Mouse (Mus musculus) left cerebral cortex, adult 9 months (tissue): ENCODE results near the gene Rasa3.

Experiments used
- DNase-seq, 2 experiments: peaks; one replicate each; pipeline ENCODE4 v3.0.0; 2022; ENCODE audit warnings: low spot score in 2 of 2

Gene Rasa3

DNA sequence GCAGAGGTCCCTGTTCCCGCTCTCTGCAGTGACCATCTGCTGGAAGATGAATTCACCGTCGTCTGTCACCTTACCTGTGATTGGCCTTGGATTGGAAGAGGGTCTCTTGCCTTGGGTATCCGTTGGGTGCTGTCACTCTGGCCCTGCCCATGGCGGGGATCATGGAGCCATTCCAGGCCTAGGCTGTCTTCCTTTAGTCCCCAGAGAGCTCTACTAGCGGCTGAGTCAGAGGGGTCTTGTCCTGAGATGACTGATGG lies 125.9 kb downstream of the Rasa3 start:
- DNase-seq: no peak

DNA sequence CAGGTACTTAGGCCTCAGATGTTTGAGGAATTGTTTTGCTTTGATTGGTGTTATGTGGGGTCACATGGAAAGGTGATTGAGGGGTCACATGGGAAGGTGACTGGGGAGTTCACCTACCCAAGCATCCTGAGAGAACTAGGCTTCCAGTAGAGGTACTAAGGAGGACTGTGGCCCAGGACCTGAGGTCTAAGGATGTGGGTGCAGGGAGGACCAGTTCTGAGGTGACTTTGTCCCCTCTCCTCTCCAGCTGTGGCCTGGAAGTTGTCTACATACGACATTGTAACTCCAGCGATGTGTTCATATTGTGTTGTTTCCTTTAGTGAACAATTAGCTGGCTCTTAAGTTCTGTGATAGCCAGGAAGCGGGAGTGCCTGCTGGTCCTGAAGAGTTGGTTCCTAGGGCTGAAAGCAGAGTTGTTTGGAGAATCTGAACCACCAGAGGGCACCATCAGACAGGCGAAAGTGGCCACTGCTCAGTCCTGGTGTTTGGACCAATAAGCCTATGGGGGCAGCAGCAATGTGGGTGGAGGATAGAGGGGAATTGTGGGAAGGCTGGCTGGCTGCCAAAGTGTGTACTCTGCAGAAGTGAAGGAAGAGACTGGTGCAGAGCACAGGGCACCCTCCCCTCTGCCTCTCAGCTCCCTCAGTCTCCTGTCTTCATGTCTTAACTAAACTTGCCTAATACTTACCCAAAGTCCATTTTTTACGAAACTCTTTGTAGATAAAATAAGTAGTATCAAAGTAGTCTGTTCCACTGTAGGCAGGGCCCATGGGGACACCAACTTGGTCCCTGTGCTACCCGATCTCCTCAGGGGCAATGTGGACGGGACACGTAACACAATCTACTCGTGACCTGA lies 126.5 kb downstream of the Rasa3 start:
- peak; percentile 85 to 96 for DNase-seq

DNA sequence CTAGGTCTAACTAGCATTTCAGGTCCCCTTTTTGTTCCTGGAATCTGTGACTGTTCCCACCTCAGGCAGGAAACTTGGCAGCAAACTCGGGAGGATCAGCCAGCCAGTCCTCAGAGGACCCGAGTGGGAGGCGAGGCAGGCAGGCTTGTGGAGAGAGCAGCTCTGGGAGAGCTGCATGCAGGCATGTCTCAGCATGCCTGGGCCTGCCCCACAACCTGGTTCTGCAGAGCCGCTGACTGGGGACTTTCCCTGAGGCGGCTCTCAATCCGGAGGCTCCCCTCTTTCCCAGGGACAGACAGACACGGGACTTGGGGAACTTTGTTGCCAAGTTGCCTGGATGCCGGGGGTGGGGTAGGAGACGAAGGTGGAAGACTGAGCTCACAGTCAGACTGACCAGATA lies 128.6 kb downstream of the Rasa3 start:
- peak in 1 of 2 experiments; percentile 62 for DNase-seq

DNA sequence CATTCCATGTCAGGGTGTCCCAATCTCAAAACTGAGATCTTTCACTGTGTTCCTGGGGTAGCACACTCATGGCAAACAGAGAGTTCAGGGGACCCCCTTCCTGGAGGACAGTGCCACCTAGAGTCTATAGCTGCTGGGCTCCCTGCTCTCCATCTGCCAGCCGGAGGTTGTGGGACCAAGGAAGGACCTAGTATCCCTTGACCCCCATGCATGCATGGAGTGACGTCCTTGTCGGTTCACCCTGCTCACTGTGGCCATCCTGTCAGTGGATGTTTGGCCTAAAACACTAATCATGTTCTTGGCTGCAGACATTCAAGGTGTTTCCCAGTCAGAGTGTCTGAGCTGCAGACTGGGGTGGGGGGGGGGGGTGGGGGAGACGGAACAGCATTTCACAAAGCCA lies 129.2 kb downstream of the Rasa3 start:
- DNase-seq: peak in 1 of 2 experiments; percentile 30

DNA sequence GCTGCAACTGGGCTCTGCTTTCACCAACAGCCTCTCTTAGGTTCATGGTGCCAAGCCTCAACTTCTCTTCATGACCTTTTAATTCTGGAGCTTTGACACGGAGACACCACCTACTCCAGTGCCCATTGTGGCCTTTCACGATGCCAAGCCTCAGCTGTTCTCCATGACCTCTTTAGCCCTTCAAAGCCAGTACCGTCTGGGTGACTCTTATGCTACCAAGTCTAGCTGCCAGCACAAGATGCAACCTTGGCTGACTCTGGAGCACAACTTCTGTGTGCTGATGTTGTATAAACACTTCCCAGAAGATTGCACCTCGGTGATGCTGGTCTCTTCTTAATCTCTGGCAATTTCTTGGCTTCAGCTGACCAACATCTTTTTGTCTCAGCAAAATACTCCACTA lies 131.0 kb downstream of the Rasa3 start:
- no peak for DNase-seq

DNA sequence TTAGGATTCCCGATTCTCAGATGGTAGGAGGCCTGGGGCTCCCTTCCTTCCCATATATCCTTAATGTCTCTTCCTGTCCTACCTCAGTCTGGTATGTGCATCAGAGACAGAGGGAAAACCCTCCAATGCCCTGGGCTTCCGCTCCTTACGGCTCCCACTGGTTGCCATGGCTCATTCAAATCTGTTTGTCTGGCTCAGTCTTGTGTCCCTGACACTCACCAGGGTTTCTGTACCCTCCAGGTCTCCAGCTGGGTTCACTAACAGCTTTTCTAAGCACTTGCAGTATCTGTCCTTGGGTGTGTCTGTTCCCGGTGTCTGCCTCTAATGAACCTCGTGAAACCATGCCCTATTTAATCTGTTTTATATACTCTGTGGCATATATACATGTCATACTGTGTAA lies 135.9 kb downstream of the Rasa3 start:
- no peak for DNase-seq

DNA sequence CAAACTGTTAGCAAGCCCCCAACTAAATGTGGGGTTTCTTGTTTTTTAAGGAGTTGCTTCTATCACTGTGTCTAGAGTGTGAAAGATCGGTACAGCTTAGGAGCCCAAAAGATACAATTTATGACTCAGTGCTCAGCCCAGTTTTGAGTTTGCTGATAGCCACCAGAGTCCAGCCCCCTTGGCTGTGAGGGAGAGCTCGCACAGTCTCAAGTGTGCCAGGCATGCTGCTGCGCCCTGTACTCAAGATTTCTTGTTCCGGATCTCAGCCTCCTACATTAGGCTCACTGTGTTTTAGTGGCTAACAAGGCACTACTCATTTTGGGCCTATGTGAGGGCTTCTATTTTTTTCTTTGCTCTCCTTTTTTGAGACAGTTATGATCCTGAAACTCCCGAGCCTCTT lies 137.3 kb downstream of the Rasa3 start:
- no peak for DNase-seq

DNA sequence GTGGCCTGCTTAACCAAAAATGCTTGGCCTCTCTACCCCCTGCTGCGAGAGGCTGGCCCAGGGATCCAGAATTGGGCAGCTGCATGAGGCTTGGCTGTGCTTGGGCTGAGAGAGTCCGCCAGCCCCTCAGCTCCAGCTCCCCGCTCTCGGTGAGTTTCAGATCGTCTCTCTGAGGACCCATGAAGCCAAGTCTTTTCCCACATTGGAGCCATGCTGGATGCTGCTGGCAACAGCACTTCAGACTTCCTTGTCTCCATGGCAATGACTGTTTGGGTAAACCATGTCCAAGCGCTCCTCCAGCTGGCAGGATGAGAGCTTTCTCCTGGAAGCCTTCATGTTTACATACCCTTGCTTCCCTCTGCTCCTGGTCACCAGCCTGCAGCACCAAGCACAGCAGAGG lies 138.6 kb downstream of the Rasa3 start:
- peak; percentile 45 to 66 for DNase-seq

DNA sequence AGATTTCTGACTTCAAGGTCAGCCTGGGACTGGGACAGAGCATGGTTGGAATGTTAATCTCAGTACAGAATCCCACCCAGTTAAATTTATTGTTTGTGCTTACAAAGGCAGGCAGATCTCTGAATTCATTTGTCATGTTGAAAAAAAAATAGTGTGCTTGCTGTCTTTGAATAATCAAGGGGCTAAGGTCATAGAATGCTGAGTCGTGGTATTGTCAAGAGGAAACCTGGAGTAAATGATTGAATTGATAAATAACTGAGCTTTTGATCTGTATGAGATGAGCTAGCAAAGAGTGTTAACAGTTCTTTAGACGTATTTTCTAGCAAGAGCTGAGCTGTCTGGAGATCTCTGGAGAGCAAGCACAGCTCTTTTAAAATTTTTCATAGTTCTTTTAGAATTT lies 140.3 kb downstream of the Rasa3 start:
- no peak for DNase-seq

DNA sequence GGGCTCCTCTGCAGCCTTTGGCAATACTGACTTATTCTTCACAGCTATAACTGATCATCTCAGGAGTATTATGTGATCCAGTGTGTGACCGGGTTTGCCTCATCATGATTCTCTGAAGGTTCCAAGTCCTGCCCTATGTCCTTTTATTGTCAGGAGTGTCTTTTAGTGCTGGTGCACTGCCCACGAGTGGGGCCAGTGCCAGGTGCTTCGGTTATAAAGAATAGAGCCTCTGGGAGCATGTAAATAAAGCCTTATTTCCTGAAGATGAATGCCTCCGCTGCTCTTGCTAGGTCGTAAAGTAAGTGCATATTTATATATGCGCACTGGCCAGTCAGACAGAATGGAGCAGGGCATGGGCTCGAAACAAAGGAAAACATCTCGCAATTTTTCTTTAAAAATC lies 144.3 kb downstream of the Rasa3 start:
- DNase-seq: no peak

DNA sequence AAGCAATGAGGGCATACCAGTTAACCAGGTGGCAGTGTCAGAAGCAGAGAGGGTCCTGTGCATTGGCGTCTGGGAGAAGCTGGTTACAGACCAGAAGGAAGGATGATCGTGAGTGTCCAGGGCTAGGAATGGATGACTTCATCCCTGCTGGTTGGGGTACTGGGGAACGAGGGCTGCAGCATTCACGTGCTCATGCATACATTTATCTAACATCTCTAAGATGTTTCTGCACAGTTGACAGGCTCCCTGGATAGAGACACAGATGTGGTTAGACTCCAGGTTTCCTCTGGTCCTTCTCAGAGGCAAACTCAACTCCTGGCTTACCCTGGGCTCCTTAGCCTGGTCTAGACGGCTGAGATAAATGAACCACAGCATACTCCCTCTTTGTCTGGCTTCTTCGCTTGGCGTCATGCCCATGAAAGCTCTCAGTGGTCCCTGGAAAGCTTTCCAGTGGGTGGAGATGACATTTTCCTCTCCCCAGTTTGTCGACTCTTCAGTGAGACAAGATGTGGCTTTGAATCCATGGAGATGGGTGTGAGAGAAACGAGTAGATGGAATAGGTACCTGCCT lies 145.7 kb downstream of the Rasa3 start:
- DNase-seq: no peak

DNA sequence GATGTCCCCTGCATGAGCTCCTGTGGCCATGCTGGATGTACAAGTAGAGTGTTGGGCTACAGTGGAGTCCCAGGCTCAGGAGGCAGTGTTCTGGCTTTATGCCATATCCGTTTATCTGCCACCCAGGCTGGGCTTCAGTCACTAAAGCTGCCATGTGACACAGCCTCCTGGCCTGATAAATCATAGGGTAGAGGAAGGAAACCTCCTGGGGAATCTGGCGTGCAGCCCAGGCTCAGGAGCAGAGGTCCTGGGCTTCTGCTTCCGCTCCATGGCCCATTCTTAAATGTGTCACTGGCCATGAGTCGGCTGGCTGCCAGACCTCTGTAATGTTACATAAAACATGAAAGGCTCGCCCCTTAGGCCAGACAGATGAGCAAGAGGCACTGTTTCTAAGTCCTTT lies 146.5 kb downstream of the Rasa3 start:
- DNase-seq: peak in 1 of 2 experiments; percentile 46

DNA sequence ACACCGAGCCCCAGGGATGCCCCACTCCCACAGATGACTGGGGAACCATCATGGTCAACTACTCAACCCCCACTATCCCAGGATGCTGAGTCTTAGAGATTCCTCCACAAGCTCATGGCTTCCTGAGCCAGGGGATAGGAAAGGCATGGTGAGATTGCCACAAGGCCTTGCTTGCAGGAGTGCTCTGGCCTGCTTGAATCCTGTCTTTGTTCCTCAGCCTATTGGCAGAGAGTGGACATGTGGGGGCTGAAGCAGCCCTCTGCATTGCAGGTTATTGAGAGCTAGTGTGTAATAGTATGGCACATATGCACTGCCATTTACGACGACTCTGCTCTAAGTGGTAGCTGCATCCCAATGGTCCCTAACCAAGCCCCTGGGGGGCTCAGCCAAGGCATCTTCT lies 147.0 kb downstream of the Rasa3 start:
- no peak for DNase-seq

DNA sequence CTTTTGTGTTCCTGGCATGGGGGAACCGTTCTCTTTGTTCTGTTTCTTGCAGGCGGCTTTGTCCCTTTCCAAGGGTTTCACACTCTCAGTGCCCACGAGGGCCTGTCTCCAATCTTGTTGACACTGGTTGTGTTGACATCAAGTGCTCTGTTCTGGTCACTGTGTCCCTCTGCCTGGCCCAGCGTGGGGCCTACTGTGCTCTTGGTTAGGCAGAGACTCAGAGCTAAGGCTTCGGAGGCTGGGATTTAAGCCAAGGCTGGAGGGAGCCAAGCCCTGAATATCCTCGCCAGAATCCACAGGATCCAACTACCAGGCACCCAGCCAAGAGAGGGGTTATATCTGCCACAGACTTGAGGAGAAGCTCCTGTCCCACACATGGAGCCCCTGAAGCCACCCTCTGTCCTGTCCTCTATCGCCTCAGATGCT lies 147.5 kb downstream of the Rasa3 start:
- DNase-seq: peak in 1 of 2 experiments; percentile 57

DNA sequence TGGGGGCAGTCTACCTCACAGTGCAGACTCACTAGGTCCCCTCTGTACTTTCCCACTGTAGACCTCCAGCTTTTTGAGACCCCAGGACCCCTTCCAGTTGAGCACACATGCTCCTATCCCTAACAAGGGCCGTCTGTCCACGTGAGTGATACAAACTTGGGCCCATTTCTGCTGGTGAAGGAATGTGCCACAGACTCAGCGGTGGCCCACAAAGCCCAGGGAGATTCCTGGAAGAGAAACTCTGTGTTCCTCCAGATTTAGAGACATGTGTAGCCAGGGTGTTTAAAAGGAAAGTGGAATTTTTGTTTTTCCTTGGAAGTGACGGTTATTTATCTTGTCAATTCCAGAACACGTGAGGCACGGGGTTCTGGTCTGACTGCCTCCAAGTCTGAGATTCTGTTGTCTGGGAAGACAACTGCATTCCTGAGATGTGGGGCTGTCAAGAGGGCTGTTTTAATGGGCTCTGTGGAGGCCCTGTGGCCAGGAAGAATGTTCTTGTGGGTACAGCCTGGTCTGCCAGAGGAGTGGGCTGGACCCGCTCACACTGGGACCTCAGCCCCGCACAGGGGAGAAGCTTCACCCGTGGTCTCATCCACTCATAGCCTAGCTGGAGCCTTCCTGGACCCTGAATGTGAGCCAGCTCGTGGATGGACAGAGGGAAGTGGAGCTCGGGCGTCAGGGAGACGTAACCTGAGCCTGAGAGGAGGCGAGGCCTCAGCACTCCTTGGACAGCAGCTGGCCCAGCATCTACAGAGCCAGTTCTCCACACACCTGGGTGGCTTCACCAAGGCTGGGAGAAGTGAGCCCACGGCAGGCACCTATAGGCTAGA lies 148.2 kb downstream of the Rasa3 start:
- DNase-seq: no peak

DNA sequence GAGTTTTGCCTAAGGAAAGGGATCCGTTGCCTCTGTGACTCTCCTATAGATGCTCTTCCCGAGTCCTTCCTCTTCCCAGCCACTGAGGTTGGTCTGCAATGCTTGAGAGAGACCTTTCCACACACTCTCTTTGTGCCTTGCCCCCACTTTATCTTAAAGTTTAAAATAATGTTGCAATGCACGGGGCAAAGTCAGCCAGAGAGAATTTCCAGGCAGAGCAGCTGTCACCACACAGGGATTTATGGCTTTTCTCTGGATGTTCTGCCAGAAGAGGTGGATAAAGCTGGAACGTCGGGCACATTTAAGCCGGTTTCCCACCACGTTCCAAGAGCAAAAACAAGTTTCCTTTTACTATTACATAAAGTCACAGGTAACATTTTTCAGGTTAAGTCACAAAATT lies 156.0 kb downstream of the Rasa3 start:
- DNase-seq: no peak

DNA sequence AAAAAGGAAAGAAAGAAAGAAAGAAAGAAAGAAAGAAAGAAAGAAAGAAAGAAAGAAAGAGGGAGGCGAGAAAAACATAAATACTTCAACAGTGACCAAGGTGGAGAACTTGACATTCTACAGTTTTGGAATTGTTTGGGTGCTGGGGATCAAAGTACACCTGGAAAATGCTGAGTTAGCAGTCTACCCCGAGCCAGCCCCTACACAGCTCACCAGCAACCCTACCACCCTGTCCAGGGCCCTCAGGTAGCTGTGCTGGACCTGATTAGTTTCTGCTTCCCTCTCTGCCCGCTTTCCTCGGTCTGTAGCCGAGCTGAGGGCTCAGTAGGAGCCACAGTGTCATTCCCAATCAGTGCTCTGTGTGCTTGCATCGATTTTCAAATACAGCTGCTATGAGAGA lies 157.1 kb downstream of the Rasa3 start:
- DNase-seq: no peak

DNA sequence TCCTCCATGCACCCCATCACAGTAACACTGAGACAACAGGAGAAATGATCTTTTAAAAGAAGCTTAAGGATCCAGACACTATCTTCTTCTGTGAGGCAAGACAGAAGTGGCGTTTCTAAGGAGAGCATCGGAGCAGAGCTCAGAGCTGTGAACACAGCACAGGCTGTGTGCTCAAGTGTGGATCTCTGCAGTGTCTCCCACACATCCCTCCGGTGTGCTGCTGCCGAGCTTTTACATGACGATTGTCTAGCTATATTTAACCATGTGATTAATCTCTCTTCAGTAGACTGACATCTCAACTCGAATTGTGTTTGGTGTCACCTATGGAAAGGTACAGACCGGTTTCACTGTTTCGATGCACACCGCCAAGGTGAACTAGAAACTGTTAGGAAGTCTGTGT lies 157.9 kb downstream of the Rasa3 start:
- DNase-seq: peak; percentile 52

DNA sequence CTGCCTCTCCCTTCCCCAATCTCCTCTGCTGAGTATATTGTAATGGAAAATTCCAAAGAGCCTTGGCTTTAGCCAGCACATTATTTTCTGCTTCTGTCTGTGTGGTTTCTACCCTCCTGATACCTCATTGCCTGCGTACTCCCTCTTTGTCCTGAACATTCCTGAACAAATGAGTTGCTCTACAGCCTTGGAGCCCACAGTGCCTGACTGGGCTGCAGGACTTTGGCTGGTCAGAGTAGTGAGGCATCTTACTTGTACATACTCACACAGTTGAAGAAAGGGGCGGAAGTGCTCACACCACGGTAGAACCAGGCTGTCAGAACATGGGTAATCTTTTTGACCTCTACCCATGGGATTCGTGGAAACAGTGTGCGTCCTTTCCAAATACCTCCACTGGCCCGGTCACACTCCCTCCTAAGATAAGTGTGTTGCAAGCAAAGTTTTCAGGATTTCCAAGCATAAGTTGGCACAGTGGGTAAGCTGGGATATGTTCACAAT lies 160.1 kb downstream of the Rasa3 start:
- DNase-seq: no peak
